In the genomic region with DNA sequence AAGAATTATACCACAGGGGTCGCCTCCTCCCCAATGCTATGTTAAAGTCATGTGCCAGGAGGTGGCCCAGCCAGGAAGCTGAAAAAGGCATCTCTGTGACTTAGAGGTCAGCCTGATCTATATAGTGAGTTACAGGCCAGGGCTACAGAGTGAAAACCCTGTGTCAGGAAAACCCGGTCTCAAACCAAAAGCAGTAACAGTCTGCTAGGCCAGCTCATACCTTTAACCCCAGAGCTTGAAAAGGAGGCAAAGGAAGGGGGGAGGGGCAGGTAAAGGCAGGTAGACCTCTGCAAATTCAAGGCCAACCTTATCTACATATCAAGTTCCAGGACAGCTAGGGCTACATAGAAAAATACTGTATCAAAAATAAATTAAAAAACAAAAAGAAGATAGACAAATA, we compare ENCODE assay signal across 31 mouse cellular contexts. TPM values are rescaled to one million over a fixed set of nuclear protein-coding genes. Genes with fewer than 3 reads are reported as not detected.
DNase-seq lines count a peak whose midpoint lies in the region; TF ChIP-seq lines count a peak whose summit lies in the region.
"Had no signal": no experiment of that assay in that cellular context is flagged by ENCODE, and none has a peak within 500 bp of the region (broad histone marks: within the 10 kb centered on the region; RNA-seq: fewer than 3 reads in every experiment).

No protein-coding gene starts in this region.

- H3K27me3 ChIP-seq in E14TG2a.4 (ENCODE audit: insufficient read depth, low read length): no peaks in the 10 kb centered on the region
- no peaks in the 10 kb centered on the region for H3K27me3 ChIP-seq in ES-Bruce4 (ENCODE audit: control insufficient read depth, insufficient read depth, low read length, poor library complexity, severe bottlenecking)
- no peaks in the 10 kb centered on the region for H3K27me3 ChIP-seq in hindbrain, embryonic 10.5 days (ENCODE audit: insufficient read depth, poor library complexity, severe bottlenecking)
- H3K27me3 ChIP-seq: embryonic facial prominence, embryonic 13.5 days; embryonic facial prominence, embryonic 15.5 days; forebrain, embryonic 13.5 days; forebrain, embryonic 15.5 days had no signal

- H3K27ac ChIP-seq in ES-Bruce4 (ENCODE audit: insufficient read depth, low read length): peak overlapping the region; percentile 92
- H3K27ac ChIP-seq in ES-E14 (ENCODE audit: insufficient read depth, low read depth, low read length, poor library complexity, severe bottlenecking): peak overlapping the region; percentile 97
- no peak overlapping the region for H3K27ac ChIP-seq in hindbrain, embryonic 10.5 days
- H3K27ac ChIP-seq: embryonic facial prominence, embryonic 13.5 days; embryonic facial prominence, embryonic 15.5 days; forebrain, embryonic 13.5 days; forebrain, embryonic 15.5 days had no signal

- WGBS in hindbrain, embryonic 10.5 days: 71% methylated on average over 2 of the region's 2 CpGs

- no peak for TF ChIP-seq CTCF in E14TG2a.4 (conservative IDR thresholded peaks at IDR 0.05; ENCODE audit: low read length)
- TF ChIP-seq CTCF in ES-Bruce4 (IDR thresholded peaks at IDR 0.05; ENCODE audit: low read depth, low read length): no peak

- H3K4me1 ChIP-seq in E14TG2a.4 (replicated peaks; ENCODE audit: low read depth, low read length) (peaks cover 61% of the 10 kb centered on the region), ES-Bruce4 (ENCODE audit: control insufficient read depth, insufficient read depth, low read length) (peaks cover 3% of the 10 kb centered on the region), ES-E14 (ENCODE audit: control insufficient read depth in 2 of 2, insufficient read depth in 2 of 2, low read length in 2 of 2, poor library complexity in 1 of 2) (peaks cover 12 to 14% of the 10 kb centered on the region in 2 experiments)
- no peaks in the 10 kb centered on the region for H3K4me1 ChIP-seq in hindbrain, embryonic 10.5 days (replicated peaks)
- H3K4me1 ChIP-seq: embryonic facial prominence, embryonic 13.5 days; embryonic facial prominence, embryonic 15.5 days; forebrain, embryonic 13.5 days; forebrain, embryonic 15.5 days had no signal

- H3K36me3 ChIP-seq in E14TG2a.4 (ENCODE audit: insufficient read depth, low read length) (peaks cover 44% of the 10 kb centered on the region), ES-Bruce4 (ENCODE audit: control insufficient read depth, insufficient read depth, low read length, poor library complexity, severe bottlenecking) (peaks cover 8% of the 10 kb centered on the region), ES-E14 (ENCODE audit: control insufficient read depth, insufficient read depth, low read length, poor library complexity, severe bottlenecking) (peaks cover 3% of the 10 kb centered on the region; the same call in 1 of the 2 replicates)
- H3K36me3 ChIP-seq in hindbrain, embryonic 10.5 days: peaks cover 32% of the 10 kb centered on the region

- H3K4me3 ChIP-seq in E14TG2a.4 (replicated peaks; ENCODE audit: low read length): peak overlapping the region; percentile 18; the same call in 1 of the 2 replicates
- H3K4me3 ChIP-seq in ES-Bruce4 (ENCODE audit: low read depth, low read length): no peak overlapping the region
- H3K4me3 ChIP-seq in ES-E14 (ENCODE audit: insufficient read depth in 1 of 2, low read depth in 1 of 2, low read length in 2 of 2, poor library complexity in 1 of 2, severe bottlenecking in 1 of 2): no peak overlapping the region
- H3K4me3 ChIP-seq in hindbrain, embryonic 10.5 days: no peak overlapping the region
- H3K4me3 ChIP-seq: embryonic facial prominence, embryonic 13.5 days; embryonic facial prominence, embryonic 15.5 days; erythroblast, embryonic 14.5 days; forebrain, embryonic 13.5 days; forebrain, embryonic 15.5 days had no signal

- DNase-seq in ES-E14 (ENCODE audit: low read depth, low spot score) (no peak), ZHBTc4 (ENCODE audit: low read depth, low spot score) (peak; percentile 19)
- no peak for DNase-seq in urinary bladder, adult 2 months (ENCODE audit: low spot score)
- DNase-seq in natural killer cell, adult 2 months (ENCODE audit: low spot score in 2 of 2): no peak
- no peak for DNase-seq in frontal cortex, postnatal 25 days (ENCODE audit: low spot score in 2 of 2)
- DNase-seq in hindbrain, embryonic 10.5 days (ENCODE audit: low spot score): no peak
- DNase-seq: adrenal gland, adult 2 months; adrenal gland, postnatal 10 days; adrenal gland, postnatal 25 days; cerebellum, adult 11 months; cerebellum, adult 18-20 months; cerebellum, adult 8-10 months; cerebellum, adult 9-11 months; cerebellum, postnatal 14 days; cerebellum, postnatal 36 days; embryo, embryonic 11 days; forebrain, postnatal 0 days had no signal

- no peak for TF ChIP-seq EP300 in ES-Bruce4 (IDR thresholded peaks at IDR 0.05; ENCODE audit: insufficient read depth, low read depth, low read length)

- H3K9me3 ChIP-seq in E14TG2a.4 (ENCODE audit: low read length) (peaks cover 6% of the 10 kb centered on the region; the same call in 1 of the 2 replicates), ES-Bruce4 (replicated peaks; ENCODE audit: control insufficient read depth, insufficient read depth, low read length, poor library complexity, severe bottlenecking) (no peaks in the 10 kb centered on the region), ES-E14 (ENCODE audit: control insufficient read depth, insufficient read depth, low read depth, low read length) (no peaks in the 10 kb centered on the region)
- no peaks in the 10 kb centered on the region for H3K9me3 ChIP-seq in hindbrain, embryonic 10.5 days
- H3K9me3 ChIP-seq: embryonic facial prominence, embryonic 13.5 days; embryonic facial prominence, embryonic 15.5 days; forebrain, embryonic 13.5 days; forebrain, embryonic 15.5 days had no signal

- H3K9ac ChIP-seq in ES-Bruce4 (ENCODE audit: low read depth, poor library complexity, severe bottlenecking): peak overlapping the region; percentile 40
- peak overlapping the region; percentile 55; the same call in 1 of the 2 replicates for H3K9ac ChIP-seq in ES-E14 (ENCODE audit: insufficient read depth, low read depth, low read length, poor library complexity, severe bottlenecking)
- H3K9ac ChIP-seq: embryonic facial prominence, embryonic 13.5 days; embryonic facial prominence, embryonic 15.5 days; forebrain, embryonic 13.5 days; forebrain, embryonic 15.5 days; forebrain, postnatal 0 days had no signal

- no peak for TF ChIP-seq POLR2A in ES-Bruce4 (IDR thresholded peaks at IDR 0.05; ENCODE audit: insufficient read depth, low read length)

- in situ Hi-C loops in ES-E14 (cut with MboI; ENCODE audit: low sequenced_read_pairs in 2 of 2, unreplicated experiment in 2 of 2): no loop called here

TF ChIP-seq in ES-E14, 5 proteins besides CTCF, POLR2A, EP300 and RAD21:
- TF ChIP-seq MAFK (IDR thresholded peaks at IDR 0.05; ENCODE audit: insufficient read depth, low read depth, low read length): no peak
- TF ChIP-seq CHD2 (IDR thresholded peaks at IDR 0.05; ENCODE audit: low read depth, low read length): no peak
- TF ChIP-seq HCFC1 (IDR thresholded peaks at IDR 0.05; ENCODE audit: borderline replicate concordance, insufficient read depth, low read length): no peak
- TF ChIP-seq ZC3H11A (IDR thresholded peaks at IDR 0.05; ENCODE audit: borderline replicate concordance, low read depth, low read length): no peak
- TF ChIP-seq ZNF384 (IDR thresholded peaks at IDR 0.05; ENCODE audit: low read depth, low read length): no peak
TF ChIP-seq in ES-E14: peak in this region for 0.

RNA-seq across cellular contexts. Expression of a gene that starts 32.3 kb away (rescaled TPM):
- polyA plus RNA-seq in ES-Bruce4 (2011; ENCODE audit: insufficient read depth, insufficient read length, low read depth, missing spikeins): not detected in 2 replicates
- total RNA-seq in ES-E14 (2012; rRNA removed): not detected in 2 replicates
- not detected in 2 replicates for polyA plus RNA-seq in urinary bladder, adult 2 months (2012; rRNA removed)
- not detected in 2 replicates for polyA plus RNA-seq in hindbrain, embryonic 10.5 days (2016; fragmentation: Nextera tagmentation; extraction: Ambion mirVana)
- total RNA-seq: adrenal gland, adult 2 months; adrenal gland, postnatal 10 days; adrenal gland, postnatal 25 days; adrenal gland, postnatal 4 days; common myeloid progenitor, adult 5-6 weeks; forebrain, postnatal 0 days; MEL had no signal
- polyA plus RNA-seq: adrenal gland, adult 2 months; brain, embryonic 14.5 days; C2C12; embryonic facial prominence, embryonic 11.5 days; embryonic facial prominence, embryonic 13.5 days; erythroblast, embryonic 14.5 days; forebrain, embryonic 11.5 days; forebrain, embryonic 13.5 days; forebrain, embryonic 15.5 days; forebrain, postnatal 0 days had no signal

RNA-seq across cellular contexts. Expression of a gene that starts 33.5 kb away (rescaled TPM):
- polyA plus RNA-seq in ES-Bruce4 (2011; ENCODE audit: insufficient read depth, insufficient read length, low read depth, missing spikeins): 23.8 and 27.1 TPM in 2 replicates
- 30.0 and 33.2 TPM in 2 replicates for total RNA-seq in ES-E14 (2012; rRNA removed)
- polyA plus RNA-seq in urinary bladder, adult 2 months (2012; rRNA removed): 16.9 and 25.0 TPM in 2 replicates
- 13.9 and 16.0 TPM in 2 replicates for polyA plus RNA-seq in hindbrain, embryonic 10.5 days (2016; fragmentation: Nextera tagmentation; extraction: Ambion mirVana)
